Mouse (Mus musculus): Measurements from ENCODE around the gene Atrnl1. TPM values are rescaled to one million over a fixed set of nuclear protein-coding genes. Genes with fewer than 3 reads are reported as not detected.
A peak's percentile ranks its signal among the peaks of the same experiment; 100 is the strongest.
"Not testable (repeated sequence)": the region's sequence is repeated elsewhere in the genome, so short reads cannot be mapped to it uniquely, and the experiment has no call there.

The Atrnl1 gene
- total RNA-seq, 2 experiments from 2014 or later: 24.3 to 24.9 TPM

DNA sequence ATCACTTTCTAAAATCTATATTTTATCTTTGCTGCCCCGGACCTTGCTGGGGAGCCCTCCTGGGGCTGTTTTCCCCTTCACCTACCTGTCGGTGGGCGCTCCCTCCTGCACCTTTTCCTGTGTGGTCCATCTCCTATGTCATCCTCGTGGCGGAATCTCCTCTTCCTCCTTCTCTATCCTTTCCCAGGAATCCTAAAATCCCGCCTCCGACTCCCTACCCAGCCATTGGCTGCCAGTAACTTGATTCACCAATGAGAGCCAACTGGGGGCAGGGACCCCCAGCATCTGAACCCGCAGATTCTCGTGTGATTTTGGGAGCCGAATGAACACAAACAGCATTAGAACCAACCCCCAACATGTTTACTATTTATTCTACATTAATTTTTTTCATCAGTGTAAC lies 57.1 kb downstream of the Atrnl1 start:
- DNase-seq: no peak
- intact Hi-C loops (cut with DNase I): no loop called here

DNA sequence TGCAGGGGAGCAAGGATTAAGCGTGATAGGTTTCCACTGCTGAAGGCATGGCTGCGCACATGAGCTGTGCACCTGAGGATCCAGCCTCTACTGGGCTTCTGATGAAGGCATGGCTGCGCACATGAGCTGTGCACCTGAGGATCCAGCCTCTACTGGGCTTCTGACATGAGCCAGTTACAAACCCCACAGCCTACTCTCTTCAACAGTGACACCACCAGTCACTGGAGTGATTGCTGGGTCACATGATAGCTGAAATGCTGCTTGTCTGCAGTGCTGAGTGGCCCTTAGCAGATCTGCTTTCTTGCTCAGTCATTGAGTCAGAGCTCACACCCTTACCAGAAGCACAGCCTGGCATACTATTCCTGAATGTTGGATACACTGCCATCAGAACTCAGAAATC lies 68.6 kb downstream of the Atrnl1 start:
- DNase-seq: no peak
- intact Hi-C loops (cut with DNase I): no loop called here

DNA sequence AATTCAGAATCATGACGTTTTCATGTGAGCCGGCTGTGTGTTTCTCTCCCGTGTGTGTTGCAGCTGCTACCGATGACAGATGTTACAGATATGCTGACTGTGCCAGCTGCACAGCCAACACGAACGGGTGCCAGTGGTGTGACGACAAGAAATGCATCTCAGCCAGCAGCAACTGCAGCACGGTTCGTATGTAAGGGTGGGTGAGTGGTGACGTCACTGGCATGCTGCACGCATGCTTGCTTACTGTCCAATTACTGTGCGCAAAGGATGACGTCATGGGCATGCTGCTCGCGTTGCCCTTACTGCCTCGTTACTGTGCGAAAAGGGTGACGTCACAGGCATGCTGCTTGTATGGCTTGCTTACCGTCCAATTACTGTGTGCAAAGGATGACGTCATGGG lies 75.8 kb downstream of the Atrnl1 start:
- DNase-seq: no peak
- intact Hi-C loops (cut with DNase I): no loop called here

DNA sequence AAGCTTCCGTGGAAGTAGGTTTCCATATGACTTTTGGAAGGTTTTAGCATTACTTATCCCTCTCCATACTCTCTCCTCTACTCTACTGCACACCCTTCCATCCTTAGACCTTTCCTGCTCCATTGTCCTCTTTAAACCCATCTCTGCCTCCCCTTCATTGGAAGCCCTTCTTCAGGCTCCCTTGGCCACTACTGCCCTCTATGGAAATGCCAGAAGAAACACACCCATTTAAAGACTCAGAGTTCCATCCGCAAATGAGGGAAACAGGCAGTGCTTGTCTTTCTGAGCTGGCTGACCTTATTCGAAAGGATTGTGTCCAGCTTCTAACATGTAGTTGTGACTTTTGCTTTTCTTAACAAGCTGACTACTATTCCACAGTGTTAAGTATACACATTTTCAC lies 81.7 kb downstream of the Atrnl1 start:
- DNase-seq: no peak
- intact Hi-C loops (cut with DNase I): no loop called here

DNA sequence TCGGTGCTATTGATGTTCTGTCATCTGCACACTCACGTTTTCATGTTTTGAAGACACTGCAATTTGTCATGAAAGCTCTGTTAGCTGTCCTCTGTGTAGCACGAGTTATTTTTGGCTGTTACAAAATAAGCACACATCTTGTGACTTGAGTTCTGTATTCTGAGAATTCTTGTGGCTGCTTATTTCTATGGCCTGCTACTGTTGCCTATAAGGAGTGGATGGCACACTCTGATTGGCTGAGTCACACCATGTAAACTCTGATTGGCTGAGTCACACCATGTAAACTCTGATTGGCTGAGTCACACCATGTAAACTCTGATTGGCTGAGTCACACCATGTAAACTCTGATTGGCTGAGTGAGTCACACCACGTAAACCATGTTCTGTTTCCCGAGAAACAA lies 85.9 kb downstream of the Atrnl1 start:
- intact Hi-C loops (cut with DNase I); DNase-seq: not testable (repeated sequence)

DNA sequence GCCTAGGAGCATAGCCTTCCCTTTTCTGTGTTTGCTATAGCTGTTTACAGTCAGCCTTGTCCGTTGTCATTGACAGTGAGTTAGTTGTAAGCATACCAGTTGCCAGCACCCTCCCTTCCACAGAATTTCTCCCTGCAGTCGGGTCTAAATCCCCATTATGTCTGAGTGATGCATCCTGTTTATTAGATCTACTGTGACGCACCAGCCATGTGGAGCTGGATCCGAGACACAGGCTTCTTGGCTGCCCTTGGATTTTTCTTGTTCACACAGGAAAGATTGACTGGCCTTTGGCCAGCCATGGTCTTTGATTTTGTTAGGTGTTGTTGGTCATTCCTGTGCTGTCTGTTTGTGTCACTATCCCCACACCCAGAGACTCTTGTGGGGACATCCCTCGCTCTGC lies 102.3 kb downstream of the Atrnl1 start:
- DNase-seq: peak; percentile 18 to 27

DNA sequence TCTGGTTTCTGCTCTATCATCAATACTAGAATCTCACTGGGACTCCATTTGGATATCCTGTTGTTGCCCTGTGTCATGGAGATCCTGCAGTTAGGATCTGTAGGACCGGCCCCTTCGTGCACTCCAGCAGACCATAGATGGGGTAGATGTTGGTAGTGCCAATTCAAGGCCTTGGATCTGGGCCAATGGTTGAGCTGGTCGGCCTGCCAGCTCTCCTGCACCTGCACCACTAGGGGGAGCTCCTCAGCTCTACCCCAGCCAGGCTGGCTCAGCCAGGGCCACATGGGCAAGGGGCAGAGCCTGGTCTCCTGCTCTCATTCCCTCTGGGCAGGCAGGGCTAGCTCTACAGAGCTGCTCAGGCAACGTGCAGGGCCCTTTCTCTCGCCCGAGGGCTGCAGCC lies 114.1 kb downstream of the Atrnl1 start:
- intact Hi-C loops (cut with DNase I): no loop called here
- peak; percentile 22 to 46 for DNase-seq

More for the DNA sequence above, 102.3 kb downstream of the Atrnl1 start:
- intact Hi-C loops (cut with DNase I): no loop called here

DNA sequence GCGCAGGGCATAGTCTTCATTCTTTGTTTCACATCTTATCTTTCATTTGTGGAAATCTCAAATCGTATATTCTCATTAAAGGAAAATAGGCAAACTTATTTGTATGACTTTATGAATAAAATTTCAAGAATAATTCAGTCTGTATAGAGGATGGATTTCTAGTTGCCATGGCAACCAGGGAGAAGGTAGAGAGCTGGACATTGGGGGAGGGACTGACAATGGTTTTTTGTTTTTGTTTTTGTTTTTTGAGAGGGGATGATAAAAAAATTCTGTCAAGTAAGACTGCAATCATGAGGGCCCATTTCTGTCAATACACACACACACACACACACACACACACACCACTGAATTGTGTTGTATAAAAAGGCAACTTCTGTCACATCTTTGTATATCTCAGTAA lies 114.5 kb downstream of the Atrnl1 start:
- intact Hi-C loops (cut with DNase I): no loop called here

DNA sequence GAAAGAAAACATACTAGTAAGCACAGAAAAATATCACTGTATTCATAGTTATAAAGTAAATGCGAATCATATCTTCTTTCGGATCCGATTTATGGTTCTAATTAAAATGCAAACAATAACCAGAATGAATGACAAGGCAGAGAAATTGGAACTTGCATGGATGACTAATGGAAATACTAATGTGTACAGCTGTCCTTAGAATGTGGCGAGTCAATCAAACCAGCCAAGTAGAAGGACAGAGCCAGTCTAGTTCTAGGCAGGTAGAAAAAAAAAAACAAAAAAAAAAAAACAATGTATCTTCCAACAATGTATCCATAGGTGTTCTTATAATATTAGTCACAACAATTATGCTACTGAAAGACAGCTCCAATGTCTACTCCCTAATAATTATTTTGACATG lies 116.2 kb downstream of the Atrnl1 start:
- no peak for DNase-seq
- intact Hi-C loops (cut with DNase I): no loop called here

More for the DNA sequence above, 114.5 kb downstream of the Atrnl1 start:
- no peak for DNase-seq

DNA sequence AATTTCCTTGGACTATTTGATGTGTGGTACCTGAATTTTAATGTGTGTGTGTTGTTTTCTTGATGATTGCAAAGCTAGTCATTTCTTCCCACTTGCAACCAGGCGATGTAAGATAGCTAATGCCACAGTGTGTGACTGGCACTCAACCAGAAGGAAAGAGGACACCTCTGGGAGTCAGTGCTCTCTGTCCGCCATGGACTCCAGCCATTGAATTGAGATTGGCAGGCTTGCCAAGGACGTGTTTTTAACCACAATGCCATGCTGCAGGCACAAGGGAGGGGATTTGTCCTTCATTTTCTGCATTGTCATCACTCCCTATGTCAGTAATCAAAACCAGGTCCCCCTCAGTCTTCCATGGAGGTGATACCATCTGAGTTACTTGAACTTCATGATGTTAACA lies 126.6 kb downstream of the Atrnl1 start:
- no peak for DNase-seq
- intact Hi-C loops (cut with DNase I): no loop called here

DNA sequence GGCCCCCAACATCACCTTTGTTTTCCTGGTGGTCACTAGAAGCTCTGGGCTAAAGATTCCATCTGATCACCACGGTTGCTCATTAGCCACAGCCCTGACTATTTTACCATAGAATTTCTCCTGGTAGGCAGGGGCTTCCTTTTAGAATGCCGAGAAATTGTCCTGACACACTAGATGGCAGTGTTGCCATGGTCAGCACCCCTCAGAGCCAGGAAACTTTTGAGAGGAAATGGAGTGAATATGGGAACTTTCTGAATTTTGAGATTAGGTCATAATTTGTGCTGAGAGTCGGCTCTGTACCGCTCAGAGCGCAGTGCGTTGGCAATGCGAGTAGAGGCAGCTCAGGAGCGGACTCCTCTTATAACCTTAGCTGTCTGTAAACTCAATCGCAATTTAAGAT lies 134.7 kb downstream of the Atrnl1 start:
- intact Hi-C loops (cut with DNase I): loop anchor here (5.0 kb wide), 1 partner anchor 722 kb away; no protein-coding TSS in a partner anchor
- peak; percentile 48 to 55 for DNase-seq

DNA sequence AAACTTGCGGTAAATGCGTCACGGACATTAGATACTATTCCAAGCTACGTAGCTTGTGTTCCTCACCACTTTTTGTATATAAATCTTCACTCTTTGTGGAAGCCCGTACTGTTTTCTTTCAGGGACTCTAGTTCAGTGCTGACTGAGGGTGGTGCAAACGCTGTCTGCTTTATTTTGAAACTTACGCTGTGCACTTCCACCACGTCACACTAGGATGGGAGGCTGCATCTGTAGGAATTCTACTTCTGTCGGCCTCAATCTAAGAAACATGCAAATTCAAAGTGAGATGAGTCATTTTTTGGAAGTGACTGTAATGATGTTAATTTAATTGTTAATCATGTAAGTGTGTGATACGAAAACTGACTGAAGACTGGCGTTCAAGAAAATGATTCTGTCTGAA lies 135.7 kb downstream of the Atrnl1 start:
- no peak for DNase-seq
- intact Hi-C loops (cut with DNase I): loop anchor here (2.0 to 5.0 kb wide), 3 partner anchors 252 to 812 kb away; no protein-coding TSS in a partner anchor

DNA sequence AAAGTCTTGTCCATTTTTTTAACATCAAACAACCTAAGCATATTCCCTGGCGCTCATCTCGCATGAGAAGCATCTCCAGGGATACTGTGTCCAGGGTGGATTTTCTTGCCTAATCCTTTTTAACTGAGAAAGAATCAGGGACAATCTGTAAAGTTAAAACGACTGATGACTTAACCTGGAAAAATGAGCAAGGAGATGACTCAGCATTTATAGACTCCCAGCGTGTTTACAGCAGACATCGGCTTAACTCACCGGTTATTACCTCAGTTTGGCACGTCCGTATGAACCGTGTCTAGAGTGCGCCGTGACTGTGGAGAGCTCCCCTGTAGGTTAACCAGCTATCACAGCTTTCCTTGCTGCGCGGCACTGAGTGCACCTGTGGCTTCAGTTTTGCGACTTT lies 141.4 kb downstream of the Atrnl1 start:
- DNase-seq: no peak
- intact Hi-C loops (cut with DNase I): no loop called here

DNA sequence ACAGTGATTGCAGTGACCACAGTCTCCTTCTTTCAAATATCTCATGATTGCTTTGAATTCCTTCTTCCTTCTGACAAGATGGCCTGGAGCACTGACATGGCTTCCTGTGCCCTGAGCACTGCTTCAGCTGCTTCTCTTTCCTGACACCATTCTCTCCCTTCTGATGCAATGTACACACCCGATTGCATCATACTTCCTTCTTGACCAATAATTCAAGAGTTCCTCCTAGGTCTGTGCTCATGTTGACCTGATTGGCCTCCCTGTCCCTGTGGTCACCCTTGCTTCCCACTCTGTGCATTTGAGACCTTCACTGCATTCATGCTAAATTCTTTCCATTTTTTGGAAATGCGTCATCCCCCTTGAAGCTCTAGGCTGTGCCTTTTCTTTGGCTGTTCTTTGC lies 151.7 kb downstream of the Atrnl1 start:
- DNase-seq: no peak
- intact Hi-C loops (cut with DNase I): no loop called here

DNA sequence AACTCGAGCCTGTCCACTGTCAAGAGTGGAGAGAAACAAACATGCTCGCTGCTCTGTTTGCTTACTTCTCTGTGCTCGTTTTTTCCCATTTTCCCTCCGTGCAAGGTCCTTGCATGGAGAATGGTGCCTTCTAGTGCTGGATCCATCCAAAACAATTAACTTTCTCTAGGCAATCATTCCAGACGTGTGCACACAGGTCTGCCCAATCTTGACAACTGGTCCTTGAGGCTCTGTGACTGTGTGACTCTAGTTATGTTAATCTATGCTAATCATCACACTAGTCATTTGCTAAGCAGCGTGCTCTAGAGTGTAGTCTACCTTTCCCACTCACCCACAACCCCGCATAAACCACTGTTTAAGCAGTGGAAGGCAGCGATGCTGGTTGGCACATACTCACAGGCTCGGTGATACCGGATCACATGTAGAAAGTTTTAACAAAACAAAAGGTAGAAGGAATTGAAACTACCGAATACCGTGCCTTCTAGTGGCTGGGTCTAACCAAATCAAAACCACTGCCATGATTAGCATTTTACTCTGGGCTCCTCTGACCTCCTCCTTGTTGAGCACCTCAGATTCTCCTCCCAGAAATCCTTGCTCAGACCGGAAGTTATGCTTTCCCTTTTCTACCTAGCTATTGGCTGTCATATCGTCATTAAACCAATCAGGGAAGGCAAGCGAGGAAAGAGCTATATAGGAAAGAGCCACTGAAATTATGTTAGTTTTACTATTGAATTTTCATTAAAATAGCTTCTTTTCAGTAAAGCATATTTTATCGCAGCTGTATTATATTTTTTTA lies 153.9 kb downstream of the Atrnl1 start:
- intact Hi-C loops (cut with DNase I): no loop called here

DNA sequence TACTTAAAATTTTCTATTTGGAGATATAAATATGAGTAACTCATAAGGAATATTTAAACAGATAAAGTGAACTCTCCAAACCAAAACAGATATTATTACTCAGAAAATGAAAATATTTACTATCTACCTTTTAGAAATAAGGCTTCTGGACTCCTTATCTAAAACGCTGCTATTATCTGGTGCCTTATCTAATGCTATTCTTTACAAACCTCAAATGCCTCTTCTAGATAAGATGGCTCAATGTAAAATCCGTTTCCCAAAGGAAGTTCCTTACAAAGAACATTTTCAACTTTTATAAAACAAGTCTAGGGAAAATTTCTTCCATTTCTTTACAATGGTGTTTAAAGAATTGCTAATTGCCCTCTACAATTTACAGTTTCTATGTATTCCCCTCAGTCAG lies 156.2 kb downstream of the Atrnl1 start:
- no peak for DNase-seq
- intact Hi-C loops (cut with DNase I): no loop called here

More for the DNA sequence above, 153.9 kb downstream of the Atrnl1 start:
- DNase-seq: no peak

DNA sequence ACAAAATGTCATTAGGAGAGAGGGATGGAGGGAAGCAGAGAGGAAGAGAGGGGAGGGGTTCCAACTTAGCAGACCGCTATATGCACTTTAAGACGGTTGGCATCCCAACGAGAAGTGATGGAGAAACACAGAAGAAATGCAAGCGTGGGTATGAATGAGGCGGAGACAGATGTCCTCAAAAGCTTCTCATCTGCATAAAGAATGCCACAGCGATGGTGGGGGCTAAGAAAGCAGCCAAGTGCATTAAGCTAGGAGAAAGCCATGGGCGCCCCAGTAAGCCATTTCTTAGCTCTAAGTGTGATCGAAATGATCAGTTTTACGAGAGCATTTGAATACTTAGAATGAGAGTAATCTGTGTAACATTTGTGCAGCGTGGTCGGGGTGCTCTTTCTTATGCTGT lies 157.8 kb downstream of the Atrnl1 start:
- intact Hi-C loops (cut with DNase I): no loop called here
- no peak for DNase-seq

DNA sequence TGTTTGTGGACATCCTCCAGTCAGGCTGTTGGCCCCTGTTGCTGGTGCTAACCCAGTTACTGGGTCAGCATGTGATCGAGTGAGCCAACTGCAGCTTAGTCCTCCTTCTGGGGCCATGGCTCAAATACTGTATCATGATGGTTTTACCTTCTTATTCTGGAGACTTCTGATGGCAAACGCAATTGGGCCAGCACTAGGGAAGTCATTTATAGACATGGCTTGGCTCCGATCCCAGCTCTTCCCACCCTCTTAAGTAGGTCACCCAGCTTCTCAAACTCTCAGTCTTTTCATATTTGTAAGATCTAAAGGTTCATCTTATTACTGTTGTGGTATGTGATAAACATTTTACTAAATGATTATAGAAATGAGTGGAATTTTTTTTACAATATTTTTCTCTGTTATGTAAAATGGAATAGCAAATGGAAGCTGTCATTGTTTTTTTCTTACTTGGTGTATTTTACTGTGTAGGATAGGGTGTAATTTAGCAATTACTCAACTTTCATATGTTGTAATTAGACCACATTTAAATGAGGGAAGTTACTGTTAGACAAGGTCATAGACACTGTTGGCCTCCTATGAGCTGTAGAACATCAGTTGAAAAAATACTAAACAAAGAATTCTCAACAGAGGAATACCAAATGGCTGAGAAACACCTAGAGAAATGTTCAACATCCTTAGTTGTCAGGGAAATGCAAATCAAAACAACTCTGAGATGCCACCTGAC lies 171.7 kb downstream of the Atrnl1 start:
- intact Hi-C loops (cut with DNase I): no loop called here
- no peak for DNase-seq

DNA sequence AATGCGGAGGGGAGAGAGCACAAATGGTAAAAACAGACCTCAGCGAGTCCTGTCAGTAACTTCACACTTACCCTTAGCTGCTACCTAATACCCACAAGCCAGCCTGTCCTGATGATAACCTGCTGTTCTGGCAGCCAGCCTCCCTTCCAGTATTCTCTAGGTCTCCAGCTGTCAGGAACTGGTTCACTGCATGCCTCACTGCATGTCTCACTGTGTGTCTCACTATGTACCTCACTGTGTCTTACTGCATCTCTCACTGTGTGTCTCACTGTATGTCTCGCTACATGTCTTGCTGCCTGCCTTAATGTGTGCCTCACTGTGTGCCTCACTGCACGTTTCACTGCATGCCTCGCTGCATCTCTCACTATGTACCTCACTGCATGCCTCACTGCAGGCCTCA lies 175.9 kb downstream of the Atrnl1 start:
- DNase-seq: peak; percentile 22 to 23
- intact Hi-C loops (cut with DNase I): no loop called here

DNA sequence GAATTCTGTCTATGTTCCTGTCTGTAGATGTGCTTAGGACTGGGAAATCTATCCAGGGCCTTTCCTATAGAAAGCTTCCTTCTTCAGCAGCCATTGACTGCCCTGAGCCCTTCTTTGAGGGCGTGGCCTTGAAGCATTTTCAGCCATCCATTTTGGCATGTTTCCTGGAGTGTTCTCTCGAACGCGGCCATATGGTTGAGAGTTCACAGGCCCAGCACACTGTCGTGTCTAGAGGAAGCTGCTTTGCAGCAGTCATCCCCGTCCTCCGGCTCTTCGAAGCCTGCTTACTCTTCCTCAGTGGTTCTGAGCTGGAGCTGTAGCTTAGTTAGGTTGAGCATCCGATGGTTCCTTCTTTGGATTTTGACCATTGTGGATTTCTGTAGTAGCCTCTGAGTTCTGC lies 191.4 kb downstream of the Atrnl1 start:
- intact Hi-C loops (cut with DNase I): no loop called here

DNA sequence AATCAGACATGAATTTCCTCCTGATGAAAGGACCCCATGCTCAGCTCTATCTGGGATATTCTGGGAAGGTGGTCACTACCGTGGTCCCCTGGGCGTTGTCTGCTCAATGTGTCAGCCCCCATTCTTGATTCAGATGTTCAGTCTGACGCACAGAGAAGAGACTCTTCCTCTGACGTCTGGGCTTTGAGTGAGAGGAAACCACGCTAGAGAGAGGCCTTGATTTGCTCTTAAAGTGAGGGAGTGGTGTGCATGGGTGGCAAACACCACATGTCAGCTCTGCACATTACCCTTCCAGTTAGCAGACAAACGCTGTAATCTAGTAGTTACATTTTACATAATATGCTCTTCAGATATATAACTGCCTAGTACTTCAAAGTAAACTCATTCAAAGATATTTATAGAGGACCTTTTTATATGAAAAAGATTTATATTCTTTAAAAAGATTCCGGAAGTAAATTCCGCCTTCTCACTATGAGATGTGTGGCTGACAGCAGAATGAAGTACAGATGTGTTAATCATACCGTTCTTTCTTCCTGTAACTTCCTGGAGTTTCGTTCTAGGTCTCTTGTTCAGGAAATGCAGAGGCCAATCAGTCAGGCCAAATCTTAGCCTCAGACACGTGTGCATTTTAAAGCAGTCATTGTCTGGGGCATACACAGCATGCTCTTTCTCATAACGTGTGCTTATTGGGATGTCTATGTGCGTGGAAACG lies 192.1 kb downstream of the Atrnl1 start:
- intact Hi-C loops (cut with DNase I): no loop called here
- no peak for DNase-seq

More for the DNA sequence above, 191.4 kb downstream of the Atrnl1 start:
- no peak for DNase-seq

DNA sequence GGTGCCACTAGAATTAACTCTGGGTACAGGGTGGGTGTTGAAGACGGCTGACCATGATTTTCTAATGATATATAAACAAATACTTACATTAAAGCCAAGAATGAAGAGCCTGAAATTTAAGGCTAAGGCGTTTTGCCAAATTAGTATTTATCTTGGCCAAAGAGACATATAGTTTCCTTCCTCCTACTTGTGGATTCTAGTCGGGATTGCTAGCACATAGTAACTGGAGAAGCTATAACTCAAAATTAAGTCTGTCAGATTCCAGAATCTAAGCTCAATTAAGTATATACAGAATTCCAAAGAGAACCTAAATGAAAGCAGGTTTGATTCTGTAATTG lies 192.6 kb downstream of the Atrnl1 start:
- intact Hi-C loops (cut with DNase I): no loop called here

More for the DNA sequence above, 192.6 kb downstream of the Atrnl1 start:
- no peak for DNase-seq

Data from heart, postnatal 10 days (tissue).